Mouse (Mus musculus) C2C12 (cell line): ENCODE data around the gene Fmnl3.

Source experiments
- CEBPB ChIP-seq: IDR thresholded peaks from one replicate; pipeline ENCODE4 v1.6.1; 2011; ENCODE audit warnings: low read depth, mild to moderate bottlenecking, control low read depth, moderate library complexity
- CTCF ChIP-seq: IDR thresholded peaks from one replicate; pipeline ENCODE4 v1.5.1; 2011; ENCODE audit not compliant: control insufficient read depth, insufficient read depth, insufficient read length
- FOSL1 ChIP-seq: IDR thresholded peaks from one replicate; pipeline ENCODE4 v1.8.0; 2011; ENCODE audit warnings: mild to moderate bottlenecking, low read length; ENCODE audit not compliant: poor library complexity, insufficient read depth, severe bottlenecking
- MAX ChIP-seq: IDR thresholded peaks from one replicate; pipeline ENCODE4 v1.6.1; 2011; ENCODE audit warnings: mild to moderate bottlenecking, control low read depth
- MYOD1 ChIP-seq: IDR thresholded peaks from one replicate; pipeline ENCODE4 v1.6.1; 2011; ENCODE audit warnings: low read depth; ENCODE audit not compliant: control insufficient read depth, insufficient read length
- MYOG ChIP-seq: IDR thresholded peaks from one replicate; pipeline ENCODE4 v1.6.1; 2011; ENCODE audit not compliant: control insufficient read depth, insufficient read length; ENCODE audit errors: extremely low read depth
- USF1 ChIP-seq: IDR thresholded peaks from one replicate; pipeline ENCODE4 v1.6.1; 2011; ENCODE audit warnings: low read depth, mild to moderate bottlenecking, control low read depth, moderate library complexity

- TF ChIP-seq CTCF (no peak), USF1 (no peak), MAX (no peak), MYOG (no peak), CEBPB (no peak), MYOD1 (no peak), FOSL1 (no peak)
Measured at GRCm38 (mm10) chr15:99310617-99311016, 59.7 kb downstream of the Fmnl3 start.
